Mouse (Mus musculus) urinary bladder, adult 18-20 months (tissue): ENCODE measurements around the gene Trmt1l.

Experiments used
- DNase-seq, 2 experiments: peaks; one replicate each; pipeline ENCODE4 v3.0.0; 2022; ENCODE audit warnings: low spot score in 2 of 2, mixed read lengths in 2 of 2

The Trmt1l gene

DNA sequence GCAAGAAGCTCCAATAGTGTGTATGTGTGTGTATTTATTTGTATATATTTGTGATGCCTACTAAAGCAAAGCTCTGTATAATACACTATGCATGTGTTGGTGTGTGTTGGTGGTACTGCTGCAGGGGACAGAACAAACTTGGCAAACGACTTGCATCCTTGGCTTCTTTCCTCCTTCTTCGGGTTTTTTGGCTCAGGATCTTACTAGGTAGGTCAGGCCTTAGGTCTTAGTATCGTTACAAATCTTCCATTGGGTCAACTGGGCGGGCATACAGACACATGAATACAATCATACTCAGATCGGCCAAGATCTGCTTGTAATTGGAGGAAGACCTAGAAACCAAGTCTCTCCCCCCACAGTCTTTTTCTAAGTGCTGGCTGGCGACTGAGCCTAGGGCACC lies 66.4 kb downstream of the Trmt1l start:
- no peak for DNase-seq

DNA sequence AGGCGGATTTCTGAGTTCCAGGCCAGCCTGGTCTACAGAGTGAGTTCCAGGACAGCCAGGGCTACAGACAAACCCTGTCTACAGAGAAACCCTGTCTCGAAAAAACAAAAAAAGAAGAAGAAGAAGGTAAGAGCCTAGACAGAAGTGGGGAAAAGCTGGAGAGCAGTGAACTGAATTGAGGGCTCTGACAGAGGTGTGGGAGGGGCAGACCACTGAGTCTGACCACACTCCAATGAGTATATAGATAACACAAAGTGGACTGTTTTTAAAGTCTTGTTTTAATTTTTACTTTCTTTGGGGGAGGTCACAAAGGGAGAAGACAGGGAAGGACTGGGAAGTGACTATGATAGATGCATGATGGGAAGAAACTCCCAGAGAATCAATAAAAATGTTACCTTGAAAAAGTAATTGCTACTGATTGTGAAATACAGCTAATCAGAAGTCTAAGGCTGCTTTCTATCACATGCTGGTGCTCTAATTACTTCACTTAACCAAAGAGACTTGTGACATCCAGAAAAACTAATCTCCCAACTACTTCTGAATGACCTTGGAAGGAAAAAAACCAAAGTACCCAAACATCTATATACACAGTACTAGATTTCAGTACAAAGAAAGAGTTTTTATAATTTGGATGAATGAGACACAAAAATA lies 67.4 kb downstream of the Trmt1l start:
- DNase-seq: no peak

DNA sequence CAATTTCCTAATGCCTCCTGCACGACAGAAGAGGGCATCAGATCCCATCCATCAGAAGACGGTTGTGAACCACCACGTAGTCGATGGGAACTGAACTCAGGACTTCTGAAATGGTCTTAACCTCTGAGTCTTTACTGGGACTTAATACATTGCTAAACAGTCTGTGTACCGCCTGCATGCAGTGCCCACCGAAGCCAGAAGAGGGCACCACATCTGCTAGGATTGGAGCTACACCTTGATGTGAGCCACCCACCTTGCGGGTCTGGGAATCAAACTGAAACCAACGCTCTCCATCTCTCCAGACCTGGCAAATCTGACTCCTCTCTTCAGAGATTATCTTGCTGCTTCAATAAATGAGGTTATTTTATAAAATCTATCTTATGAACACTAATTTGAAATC lies 68.7 kb downstream of the Trmt1l start:
- no peak for DNase-seq

DNA sequence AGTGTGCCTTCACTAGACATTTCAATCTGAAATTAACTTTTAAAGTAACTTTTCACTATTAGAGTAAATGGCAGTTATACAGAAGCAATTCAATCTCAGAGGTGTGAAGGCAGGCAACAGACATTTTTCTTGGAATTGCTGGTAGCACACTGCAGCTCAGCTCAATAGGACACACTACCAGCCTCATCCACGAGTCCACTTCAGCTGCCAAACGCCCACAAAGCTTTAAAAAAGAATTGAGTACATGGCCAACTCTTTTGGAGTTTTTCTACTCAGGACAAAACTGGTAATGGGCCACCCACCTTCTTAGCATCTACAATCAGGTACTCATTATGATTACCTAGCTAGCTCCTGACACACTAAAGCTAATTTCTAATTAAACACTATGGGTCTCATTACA lies 69.6 kb downstream of the Trmt1l start:
- DNase-seq: no peak

DNA sequence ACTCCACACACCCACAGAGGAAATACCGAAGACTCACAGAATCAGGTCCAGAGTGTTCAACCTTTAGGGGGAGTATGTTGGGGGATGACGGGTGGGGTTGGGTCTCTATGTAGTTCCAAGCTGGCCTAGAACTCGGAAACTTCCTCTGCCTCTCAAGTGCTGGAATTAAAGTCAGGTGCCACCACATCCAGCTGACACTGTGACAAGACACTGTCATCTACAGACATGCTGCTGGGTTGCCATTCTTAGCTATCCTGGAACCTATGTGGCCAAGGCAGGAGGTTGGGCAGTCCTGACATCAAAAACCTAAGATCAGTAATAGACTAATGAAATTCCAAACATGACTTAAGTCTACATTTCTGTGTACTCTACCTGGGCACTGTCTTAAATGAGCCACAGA lies 70.0 kb downstream of the Trmt1l start:
- DNase-seq: no peak

DNA sequence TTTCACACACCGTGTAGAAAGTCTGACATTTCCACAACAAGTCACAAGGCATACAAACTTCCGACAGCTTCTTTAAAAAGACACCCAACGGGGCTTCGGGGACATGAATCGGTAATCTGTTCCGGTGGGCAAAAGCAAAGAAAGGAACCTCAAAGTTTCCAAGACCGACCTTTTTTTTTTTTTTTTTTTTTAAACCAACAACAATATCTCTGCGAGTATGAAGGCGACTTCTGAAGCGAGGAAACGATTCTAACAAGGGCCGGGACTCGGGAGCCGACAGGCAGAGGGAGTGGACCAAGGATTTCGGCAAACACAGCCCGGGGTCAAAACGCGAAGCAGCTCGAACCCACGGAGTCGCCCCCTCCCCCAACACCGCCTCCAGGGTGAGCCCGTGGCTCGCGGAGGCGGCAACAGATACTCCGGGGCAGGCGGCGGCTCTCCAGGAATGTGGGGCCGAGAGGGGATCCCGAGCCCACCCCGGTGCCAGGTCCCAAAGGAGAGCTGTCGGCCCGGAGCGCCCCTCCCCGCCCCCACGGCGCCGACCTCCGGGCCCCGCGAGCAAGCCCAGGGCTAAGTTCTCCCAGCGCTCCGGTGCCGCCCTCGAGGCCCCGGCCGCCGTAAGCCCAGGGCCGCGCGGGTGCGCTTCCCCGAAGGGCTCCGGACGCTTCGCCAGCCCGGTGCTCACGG lies 71.6 kb downstream of the Trmt1l start:
- peak; percentile 34 to 59 for DNase-seq

DNA sequence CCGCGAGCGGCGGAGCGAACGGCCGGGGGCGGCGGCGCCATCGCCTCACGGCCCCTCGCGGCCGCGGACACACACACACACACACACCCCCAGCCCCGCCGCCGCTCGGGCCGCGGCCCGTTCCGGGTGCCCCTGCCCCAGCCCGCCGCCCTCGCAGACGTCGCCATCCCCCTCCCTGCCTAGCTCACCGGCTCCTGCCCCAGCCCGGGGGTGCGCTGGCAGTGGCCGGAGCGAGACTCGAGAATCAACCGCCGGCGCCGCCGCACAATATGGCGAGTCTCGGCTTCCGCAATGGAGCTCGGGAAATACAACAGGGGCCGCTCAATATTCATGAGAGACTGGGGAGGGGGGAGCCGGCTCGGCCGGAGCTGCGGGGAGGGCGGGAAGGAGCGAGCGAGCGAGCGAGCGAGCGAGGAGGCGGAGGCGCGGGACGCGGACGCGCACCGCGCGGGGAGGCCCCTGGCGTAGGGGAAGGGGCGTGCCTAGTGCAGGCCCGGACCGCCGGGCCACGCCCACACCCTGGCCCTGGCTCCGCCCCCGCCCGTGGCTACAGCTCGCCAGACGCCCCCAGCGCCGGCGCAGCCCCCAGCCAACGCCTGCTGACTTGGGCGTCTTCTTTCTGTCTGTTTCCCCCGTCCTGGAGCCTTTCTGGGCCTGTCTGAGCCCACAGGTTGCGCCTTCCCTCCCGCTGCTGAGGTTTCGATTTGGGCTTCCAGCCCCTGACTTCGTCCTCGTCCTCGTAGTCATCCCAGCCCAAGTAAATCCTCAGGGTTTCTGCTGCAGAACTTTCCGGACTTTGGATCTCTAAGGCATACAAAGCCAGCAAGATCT lies 72.4 kb downstream of the Trmt1l start, which contains the start of gene Rnf2:
Rnf2 (minus strand) TSS at position 425 of the 831 bp plus-strand sequence.
- peak; percentile 88 to 93 for DNase-seq
